Mouse (Mus musculus) hematopoietic stem cell, adult 5-6 weeks (primary cell): ENCODE measurements around the gene Tmem102. TPM values are rescaled to one million over a fixed set of nuclear protein-coding genes. Genes with fewer than 3 reads are reported as not detected.
A peak's percentile ranks its signal among the peaks of the same experiment; 100 is the strongest.

ENCODE experiments used
- ATAC-seq, 2 experiments: fragments of 125-278 bp in 1 of 2; replicated peaks in 1 of 2; 2 replicates each; pipeline ENCODE4 v1.8.0; 2016 to 2017; ENCODE audit warnings: inconsistent platforms in 2 of 2, mild to moderate bottlenecking in 2 of 2, moderate number of reproducible peaks in 2 of 2, low read depth in 1 of 2, moderate TSS enrichment in 1 of 2; ENCODE audit not compliant: low FRiP score in 2 of 2, poor library complexity in 2 of 2, severe bottlenecking in 2 of 2, insufficient read depth in 1 of 2, low TSS enrichment in 1 of 2
- total RNA-seq: library from RNA; stranded (forward); fragments of 172-1452, 232-1000 nt; gene quantifications from 2 replicates; pipeline ENCODE4 v1.2.3, GENCODE M21; 2017

Gene Tmem102
- total RNA-seq, 1 experiment from 2014 or later = 0.30 TPM

DNA sequence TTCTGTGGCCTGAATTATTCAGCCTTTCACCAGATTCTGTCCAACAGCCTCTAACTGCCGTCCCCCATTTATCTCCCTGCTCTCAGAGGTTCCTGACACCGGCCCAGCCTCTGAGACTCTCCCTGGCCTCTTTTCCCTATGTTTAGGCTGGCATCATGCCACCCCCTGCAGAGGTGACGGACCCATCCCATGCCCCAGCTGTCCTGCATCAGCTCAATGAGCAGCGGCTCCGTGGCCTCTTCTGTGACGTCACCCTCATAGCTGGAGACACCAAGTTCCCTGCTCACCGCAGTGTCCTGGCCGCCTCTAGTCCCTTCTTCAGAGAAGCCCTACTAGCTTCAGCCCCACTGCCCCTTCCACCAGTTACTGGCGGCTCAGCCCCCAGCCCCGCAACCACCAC lies 29.7 kb downstream of the Tmem102 start:
- no peak for ATAC-seq

DNA sequence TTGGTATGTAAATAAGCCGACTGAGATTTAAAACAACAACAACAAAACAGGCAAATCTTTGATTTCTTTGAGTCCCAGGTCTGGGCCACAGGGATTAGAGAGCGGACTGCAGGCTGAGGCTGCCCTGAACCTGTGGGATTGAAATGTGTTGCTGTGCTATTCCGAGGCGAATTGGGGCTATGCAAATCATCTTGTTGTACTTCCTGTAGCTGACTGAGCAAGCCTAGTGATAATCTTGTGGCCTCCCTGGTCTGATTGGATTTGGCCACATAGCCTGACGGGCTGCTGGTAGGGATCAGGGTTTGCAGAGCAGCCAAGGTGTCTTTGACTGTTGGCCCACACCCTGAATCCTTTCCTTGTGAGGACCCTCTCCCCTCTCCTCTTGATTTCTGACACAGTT lies 30.5 kb downstream of the Tmem102 start:
- ATAC-seq = no peak

DNA sequence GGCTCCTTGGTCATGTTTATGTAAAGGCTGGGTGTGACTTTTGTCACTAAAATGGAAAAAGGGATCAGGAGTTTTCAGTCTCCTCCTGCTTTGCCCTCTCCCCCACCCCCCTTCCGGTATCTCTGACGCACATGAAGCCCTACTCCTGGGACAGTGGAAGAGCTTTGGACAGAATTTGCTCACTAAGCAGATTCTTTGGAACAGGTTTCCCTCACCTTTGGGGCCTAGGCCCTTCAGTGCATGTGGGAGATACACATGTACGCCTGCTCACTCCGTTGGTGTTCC lies 37.9 kb downstream of the Tmem102 start:
- ATAC-seq = no peak

DNA sequence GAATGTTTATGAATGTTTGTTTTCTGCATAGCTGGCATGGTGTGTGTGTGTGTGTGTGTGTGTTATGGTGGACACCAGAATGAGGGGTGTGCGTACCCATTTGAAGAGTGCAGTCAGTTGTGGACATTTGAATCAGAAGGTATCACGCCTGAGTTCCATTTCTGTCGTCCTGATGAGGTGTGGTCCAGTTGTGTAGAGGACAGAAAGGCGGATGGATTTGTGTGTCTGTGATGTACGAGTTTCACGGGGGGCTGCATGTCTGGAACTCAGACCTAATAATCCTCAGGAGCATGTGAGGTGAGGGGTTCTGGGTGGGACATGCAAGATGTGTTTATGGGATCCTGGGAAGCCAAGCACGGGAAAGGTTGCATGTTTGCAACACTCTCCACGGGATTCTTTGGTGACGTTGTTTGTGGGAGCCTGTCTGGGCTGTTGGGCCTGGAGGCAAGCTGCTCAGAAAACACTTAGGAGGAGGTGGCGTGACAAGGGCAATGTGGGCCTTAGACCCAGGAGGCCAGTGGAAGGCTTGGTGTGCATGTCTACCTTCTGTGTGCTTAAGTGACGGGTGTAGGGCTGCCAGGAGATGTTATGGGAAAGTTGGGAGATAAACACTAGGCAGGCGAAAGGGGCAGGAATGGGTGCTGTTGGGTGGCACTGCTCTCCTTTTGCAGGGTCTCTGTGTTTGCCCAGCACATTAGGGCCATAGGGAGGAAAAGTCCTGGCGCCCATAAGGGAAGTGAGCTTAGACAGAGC lies 38.4 kb downstream of the Tmem102 start:
- ATAC-seq = no peak

DNA sequence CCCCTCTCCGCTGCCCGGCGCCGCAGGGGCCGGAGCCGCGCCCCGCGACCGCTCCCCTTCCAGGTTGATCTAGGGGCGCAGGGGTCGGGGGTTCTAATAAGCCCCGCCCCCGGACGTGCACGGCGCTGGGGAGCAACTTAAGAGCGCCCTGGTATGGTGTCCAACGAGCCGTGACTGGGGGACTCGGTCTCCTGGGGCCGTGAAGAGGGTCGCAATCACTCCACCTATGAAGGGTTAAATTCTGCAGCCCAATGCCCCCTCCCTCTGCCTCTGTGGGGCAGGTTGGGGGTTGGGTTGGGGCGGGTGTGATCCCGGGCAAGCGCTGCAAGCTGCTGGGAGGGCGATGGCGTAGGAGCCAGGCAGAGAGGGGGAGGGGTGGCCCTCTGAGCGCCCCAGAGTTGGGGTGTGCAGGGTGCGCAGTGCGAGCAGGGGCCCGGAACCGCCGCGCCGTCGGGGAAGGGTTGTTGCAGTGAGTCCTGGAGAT lies 39.3 kb downstream of the Tmem102 start:
- peak; percentile 64 to 69 for ATAC-seq

DNA sequence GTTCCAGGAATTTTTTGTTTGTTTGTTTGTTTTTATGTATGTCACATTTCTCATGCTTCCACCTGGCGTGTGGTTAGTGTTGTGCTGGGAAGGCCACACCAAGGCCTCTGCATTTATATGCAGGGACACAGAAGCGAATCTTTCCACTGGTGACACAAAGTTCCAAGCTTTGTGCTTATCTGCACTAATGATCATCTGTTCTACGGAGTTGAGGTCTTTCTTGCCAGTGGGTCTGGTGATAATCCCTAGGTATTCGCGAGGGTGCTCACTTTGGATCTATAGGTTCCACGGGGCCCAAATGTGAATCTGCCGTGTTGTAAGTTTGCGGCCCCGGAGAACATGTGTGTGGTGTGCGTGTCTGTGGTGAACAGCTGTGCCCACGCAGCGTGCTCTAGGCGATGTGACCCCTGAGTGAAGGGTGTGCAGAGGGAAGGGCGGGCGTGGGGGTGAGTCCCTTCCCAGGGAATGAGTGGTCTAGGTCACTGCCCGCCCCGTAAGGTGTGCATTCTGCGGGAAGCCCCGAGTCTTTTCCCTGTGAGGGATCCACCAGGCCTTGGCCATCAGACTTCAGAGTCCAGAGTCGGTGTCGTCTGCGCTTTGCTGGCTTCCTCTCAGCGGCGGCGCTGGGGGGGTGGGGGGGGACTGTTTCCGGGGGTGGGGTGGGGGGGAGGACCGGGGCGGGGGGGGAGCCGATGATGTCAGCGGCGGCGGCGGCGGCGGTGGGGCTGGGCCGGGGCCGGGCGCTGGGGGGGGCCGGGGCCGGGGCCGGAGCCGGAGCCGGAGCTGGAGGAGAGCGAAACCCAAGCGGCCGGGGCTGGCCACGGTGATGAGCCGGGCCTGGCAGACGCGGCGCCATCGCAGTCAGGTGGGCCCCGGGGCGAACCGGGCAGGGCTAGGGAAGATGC lies 40.0 kb downstream of the Tmem102 start, which contains the start of gene Zbtb4:
TSS of gene Zbtb4 (plus strand) at position 692 of the 905 bp plus-strand sequence.
- 0 out of 4 replicates have a peak, but pooled peaks of 1 of the 2 experiments have one; percentile 13 for ATAC-seq

DNA sequence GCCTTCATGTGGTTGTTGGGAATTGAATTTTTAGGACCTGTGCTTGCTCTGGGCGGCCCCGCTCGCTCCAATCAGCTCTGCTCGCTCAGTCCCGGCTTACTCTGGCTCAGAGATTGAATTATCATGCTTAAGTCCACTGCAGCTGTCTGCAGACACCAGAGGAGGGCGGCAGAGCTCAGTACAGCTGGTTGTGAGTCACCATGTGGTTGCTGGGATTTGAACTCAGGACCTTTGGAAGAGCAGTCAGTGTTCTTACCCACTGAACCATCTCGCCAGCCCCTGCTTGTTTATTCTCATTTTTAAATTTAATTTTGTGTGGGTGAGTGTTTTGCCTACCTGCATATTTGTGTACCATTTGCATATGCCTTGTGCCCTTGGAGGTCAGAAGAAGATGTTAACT lies 41.9 kb downstream of the Tmem102 start:
- no peak for ATAC-seq

DNA sequence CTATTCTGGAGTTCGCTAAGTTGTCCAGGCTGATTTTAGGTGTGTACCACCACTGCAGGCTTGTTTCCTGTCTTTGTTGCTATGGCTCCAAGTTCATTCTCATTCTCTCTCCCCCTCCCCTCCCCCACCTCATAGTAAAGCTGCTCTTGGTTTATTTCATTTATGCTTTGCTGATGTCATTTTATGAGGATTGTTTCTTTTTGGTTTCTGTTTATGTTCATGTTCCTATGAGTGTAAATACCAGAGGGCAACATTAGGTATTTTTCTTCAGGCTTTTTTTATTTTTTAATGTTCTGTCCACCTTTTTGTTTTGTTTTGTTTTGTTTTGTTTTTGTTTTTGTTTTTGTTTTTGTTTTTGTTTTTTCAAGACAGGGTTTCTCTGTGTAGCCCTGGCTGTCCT lies 43.6 kb downstream of the Tmem102 start, which contains the start of gene Slc35g3:
TSS of gene Slc35g3 (minus strand) at position 101 of the 400 bp plus-strand sequence.
- no peak for ATAC-seq

DNA sequence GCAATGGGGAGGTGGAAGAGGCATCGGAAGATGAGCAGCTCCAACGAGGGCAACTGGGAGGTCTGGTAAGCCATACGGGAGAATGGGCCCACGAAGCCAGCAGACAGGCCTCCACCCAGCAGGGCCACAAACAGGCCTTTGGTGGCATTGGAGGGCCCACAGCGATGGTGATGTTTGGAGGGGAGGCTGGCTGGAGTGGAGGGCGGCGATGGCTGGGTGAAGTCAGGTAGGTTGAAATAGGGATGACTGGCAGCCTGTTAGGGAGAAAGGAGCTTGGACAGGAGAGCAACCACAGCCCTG lies 44.6 kb downstream of the Tmem102 start:
- no peak for ATAC-seq

DNA sequence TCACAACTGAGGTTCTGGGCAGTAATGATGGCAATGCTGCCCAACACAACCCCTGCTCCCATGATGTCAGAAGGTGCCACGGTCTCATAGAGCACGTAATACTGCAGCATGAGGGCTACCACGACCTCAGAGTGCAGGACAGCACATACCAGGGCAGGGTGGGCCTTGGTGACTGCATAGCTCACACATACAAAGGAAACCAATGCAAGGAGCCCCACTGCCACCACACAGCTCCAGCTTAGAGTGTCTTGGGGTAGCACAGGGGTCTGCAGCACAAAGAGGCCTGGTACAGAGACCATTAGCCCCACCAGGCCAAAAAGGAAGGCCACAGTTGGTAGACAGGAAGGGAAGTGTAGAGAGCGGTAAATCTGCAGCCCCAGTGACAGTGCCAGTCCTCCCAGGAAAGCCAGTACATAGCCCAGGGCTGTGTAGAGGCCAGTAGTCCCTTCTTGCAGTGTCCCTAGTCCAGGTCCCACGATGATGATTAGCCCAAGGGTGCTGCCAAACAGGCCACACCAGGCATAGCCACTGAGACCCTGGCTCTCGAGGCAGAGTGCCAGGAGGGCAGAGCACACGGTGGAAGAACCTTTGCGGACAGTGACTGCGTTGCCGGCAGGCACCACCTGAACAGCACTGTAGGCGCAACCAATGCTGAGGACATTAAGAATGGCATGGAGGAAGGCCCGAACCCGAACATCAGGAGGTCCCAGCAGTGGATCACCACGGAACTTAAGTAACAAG lies 45.1 kb downstream of the Tmem102 start:
- no peak for ATAC-seq

DNA sequence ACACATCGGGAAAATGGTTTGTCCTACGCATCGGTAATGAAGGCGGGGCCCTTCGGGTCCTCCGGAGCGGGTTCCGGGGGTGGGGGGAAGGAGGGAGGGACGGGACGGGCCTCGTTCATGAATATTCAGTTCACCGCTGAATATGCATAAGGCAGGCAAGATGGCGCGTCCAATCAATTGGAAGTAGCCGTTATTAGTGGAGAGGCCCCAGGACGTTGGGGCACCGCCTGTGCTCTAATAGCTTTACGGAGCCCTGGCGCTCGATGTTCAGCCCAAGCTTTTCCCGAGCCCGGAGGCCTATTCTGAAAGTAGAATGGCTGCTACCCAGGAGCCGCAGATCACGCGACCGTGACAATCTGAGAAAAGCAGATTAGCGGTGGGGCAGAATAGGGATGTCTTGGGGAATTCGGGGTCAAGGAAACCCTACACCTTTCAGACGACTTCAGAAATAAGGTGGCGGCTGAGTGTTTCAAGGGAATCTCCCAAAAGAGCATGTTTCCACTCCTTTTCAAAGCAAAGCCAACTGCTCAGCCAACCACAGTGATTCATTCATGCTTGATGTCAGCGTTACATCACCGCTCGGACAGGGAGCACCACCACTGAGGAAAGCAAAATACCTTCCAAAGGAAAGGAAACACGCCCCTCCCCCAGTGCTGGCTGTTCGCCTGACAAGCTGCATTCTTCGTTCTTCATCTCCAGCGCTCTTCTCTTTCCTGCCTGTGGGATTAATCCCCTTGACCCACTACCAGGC lies 46.3 kb downstream of the Tmem102 start:
- ATAC-seq = peak; percentile 70 to 73

DNA sequence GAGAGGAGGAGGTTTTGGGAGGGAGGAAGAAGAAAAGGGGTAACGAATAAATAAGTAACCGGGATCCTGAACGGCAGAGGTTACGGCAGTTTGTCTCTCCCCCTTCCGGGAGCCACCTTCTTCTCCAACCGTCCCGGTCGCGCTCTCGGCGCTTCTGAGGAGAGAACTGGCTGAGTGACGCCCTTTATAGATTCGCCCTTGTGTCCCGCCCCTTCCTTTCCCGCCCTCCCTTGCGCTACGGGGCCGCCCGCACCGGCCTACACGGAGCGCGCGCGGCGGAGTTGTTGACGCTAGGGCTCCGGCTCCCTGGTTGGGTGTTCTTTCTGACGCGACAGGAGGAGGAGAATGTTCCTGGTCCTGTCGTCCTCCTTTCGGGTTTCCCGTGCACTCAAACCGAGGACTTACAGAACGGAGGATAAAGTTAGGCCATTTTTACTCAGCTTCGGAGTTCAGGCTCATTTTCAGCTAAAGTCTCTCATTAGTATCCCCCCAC lies 46.9 kb downstream of the Tmem102 start, which contains the start of gene Polr2a:
TSS of gene Polr2a (minus strand) at position 160 of the 493 bp plus-strand sequence.
- peak; percentile 71 to 80 for ATAC-seq

DNA sequence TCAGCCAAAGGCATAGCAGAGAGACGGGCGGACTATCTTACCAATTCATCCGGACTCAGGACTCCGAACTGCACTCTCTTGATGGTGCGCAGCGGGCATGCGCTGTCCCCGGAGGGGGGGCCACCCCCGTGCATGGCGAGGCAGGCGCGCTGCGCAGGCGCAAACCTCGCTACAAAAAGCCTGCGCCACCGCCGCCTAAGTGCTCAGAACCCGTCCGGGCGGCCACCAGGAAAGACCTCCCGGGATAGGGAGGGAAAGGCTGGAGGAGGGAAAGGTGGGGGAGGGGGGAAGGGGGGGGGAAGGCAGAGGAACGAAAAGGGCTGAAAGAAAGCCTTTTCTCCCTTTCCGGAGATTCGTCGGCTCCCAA lies 47.4 kb downstream of the Tmem102 start:
- ATAC-seq = peak; percentile 40 to 56

DNA sequence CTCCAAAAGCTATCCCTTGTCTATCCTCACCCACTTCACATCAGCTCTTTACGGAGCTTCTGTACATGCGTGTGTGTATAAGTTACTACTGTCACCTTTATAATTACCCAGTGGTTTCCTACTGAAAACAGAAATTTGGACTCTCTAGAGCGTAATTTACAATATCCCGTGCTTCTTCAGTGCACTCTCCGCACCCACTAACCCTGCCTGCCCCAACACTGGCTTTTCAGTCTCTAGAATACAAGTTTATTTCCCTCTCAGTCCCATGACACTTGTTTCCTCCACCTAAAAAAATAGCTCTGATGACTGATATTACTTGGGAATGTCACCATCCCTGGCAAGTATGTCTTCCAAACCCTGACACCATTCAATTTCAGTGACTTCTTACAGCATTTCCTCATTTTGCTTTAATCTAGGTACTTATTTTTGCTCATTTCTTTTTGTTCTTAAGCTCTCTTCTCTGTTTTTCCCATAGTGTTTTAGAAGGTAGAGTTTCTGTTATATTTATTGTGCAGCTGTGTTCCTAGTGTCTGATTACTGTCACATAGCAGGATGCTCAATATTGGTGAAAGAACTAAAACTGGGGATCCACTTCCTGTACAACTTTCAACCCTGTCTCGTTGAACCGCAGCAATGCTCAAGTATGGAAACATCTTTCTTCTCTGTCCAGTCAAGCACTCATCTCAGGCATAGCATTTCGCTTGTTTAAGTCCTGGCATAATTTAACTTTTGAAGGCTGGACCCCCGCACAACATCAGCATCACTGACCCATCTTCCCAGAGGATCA lies 47.9 kb downstream of the Tmem102 start:
- ATAC-seq = no peak

DNA sequence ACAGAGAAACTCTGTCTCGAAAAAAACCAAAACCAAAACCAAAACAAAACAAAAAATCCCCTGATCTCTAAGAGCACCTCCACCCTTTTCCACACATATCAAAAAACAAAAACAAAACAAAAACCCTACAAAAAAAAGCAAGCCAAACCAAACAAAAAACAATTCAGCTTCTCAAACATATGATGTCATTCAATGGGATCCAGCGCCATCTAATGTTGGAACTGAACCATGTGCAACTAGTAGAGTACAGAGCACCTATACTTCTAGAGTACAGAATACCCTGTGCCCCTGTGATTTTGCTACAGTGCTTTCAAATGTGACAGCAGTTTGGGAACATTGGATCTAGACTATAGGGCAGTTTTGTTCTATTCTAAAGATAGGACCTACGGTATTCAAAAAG lies 50.7 kb downstream of the Tmem102 start:
- no peak for ATAC-seq

DNA sequence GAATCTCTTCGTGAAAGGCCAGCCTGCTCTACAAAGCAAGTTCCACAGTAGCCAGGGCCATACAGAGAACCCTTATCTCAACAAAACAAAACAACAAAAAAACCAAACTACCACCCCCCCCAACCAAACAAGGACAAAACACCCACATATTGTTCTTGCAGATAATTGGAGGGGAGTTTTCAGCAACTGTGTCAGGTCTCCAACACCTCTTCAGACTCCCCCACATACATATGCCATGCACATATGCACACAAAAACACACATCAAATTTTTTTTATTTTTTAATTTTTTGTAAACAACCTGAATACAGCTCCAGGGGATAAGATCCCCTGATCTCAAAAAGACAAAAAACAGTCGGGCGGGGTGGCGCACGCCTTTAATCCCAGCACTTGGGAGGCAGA lies 51.2 kb downstream of the Tmem102 start:
- ATAC-seq = no peak
